ENCODE assay signal across 18 mouse cellular contexts in the genomic region with DNA sequence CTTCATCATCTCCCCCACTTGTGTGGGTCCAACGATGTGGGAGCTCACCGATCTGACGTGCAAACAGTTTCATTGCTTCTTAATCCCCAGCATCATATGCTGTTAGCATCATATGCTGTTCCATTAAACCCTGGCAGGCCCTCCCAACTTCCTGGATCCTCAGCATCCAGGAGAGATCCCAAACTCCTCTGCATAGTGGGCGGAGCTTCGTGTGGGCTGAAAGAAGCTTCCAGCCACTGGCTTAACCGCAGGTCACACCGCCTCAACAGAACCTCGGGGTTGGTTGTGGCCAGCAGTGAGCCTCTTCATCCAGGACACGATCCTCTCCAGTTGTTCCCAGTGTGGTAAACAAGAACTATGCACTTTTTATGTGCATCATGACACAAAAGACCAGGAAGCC.
"Had no signal": no experiment of that assay in that cellular context is flagged by ENCODE, and none has a peak within 500 bp of the region (broad histone marks: within the 10 kb centered on the region; RNA-seq: fewer than 3 reads in every experiment).

No protein-coding gene starts in this region.

- H3K4me3 ChIP-seq: midbrain, embryonic 10.5 days; midbrain, embryonic 12.5 days; myocyte; neural tube, embryonic 13.5 days; neural tube, embryonic 15.5 days had no signal

- DNase-seq: lung, adult 18-20 months; lung, embryonic 14.5 days; lung, postnatal 10 days; lung, postnatal 4 days; midbrain, embryonic 14.5 days; retina, postnatal 1 day; right cerebral cortex, adult 18-20 months; right cerebral cortex, postnatal 25 days; right cerebral cortex, postnatal 4 days; spleen, adult 18-20 months; thymus, adult 18-20 months; thymus, postnatal 14 days; thymus, postnatal 36 days had no signal

- H3K4me1 ChIP-seq: midbrain, embryonic 10.5 days had no signal

- H3K9me3 ChIP-seq: midbrain, embryonic 10.5 days; midbrain, embryonic 12.5 days; neural tube, embryonic 13.5 days; neural tube, embryonic 15.5 days had no signal

- H3K27ac ChIP-seq: midbrain, embryonic 10.5 days; midbrain, embryonic 12.5 days; neural tube, embryonic 13.5 days; neural tube, embryonic 15.5 days had no signal

- H3K27me3 ChIP-seq: midbrain, embryonic 12.5 days; neural tube, embryonic 13.5 days; neural tube, embryonic 15.5 days had no signal
